Mouse (Mus musculus) midbrain, embryonic 10.5 days (tissue): ENCODE measurements around the gene Lrmda. TPM values are rescaled to one million over a fixed set of nuclear protein-coding genes. Genes with fewer than 3 reads are reported as not detected.

Experiments
- DNase-seq: peaks from one replicate; pipeline ENCODE4 v3.0.0-alpha.2; 2017; ENCODE audit warnings: low spot score
- H3K27ac ChIP-seq: fragments of 300-500 bp; sonication (generic); replicated peaks from 2 replicates; pipeline ENCODE4 v1.5.1; 2016; ENCODE audit warnings: mild to moderate bottlenecking
- H3K27me3 ChIP-seq: fragments of 300-500 bp; sonication (generic); 2 replicates; pipeline ENCODE4 v1.6.1; 2016; ENCODE audit warnings: low read depth, mild to moderate bottlenecking; ENCODE audit not compliant: poor library complexity, severe bottlenecking
- H3K36me3 ChIP-seq: fragments of 300-500 bp; sonication (generic); 2 replicates; pipeline ENCODE4 v1.6.1; 2016; ENCODE audit warnings: mild to moderate bottlenecking, moderate library complexity
- H3K4me1 ChIP-seq: fragments of 300-500 bp; sonication (generic); 2 replicates; pipeline ENCODE4 v1.6.1; 2016
- H3K4me3 ChIP-seq: fragments of 300-500 bp; sonication (generic); 2 replicates; pipeline ENCODE4 v1.5.1; 2016; ENCODE audit warnings: mild to moderate bottlenecking, moderate library complexity
- H3K9me3 ChIP-seq: fragments of 300-500 bp; sonication (generic); replicated peaks from 2 replicates; pipeline ENCODE4 v1.6.1; 2016; ENCODE audit warnings: mild to moderate bottlenecking
- WGBS: fragments of 180-500 bp; shearing (Covaris S2); methylation state at CpG from one replicate; pipeline ENCODE4 v1.1.7; 2016; 5-methylcytosine and 5-hydroxymethylcytosine counted together
- polyA plus RNA-seq: library from polyadenylated mRNA; unstranded; fragments of >200 nt; fragmentation: Nextera tagmentation; extraction: Ambion mirVana; gene quantifications from 2 replicates; pipeline ENCODE4 v1.2.1, GENCODE M21; 2016

Gene Lrmda
- polyA plus RNA-seq, 1 experiment from 2014 or later = 0.38 TPM

GRCm38 (mm10) chr14:22649985-22650984 lies 630.8 kb downstream of the Lrmda start:
- H3K4me3 ChIP-seq = no peak overlapping the region
- 78% methylated on average over 17 of the region's 17 CpGs for WGBS
- no peak for DNase-seq
- H3K9me3 ChIP-seq = no peaks in the 10 kb centered on the region
- peaks cover 6% of the 10 kb centered on the region; the same call in 1 of the 2 replicates for H3K27me3 ChIP-seq
- peaks cover 42% of the 10 kb centered on the region for H3K4me1 ChIP-seq
- no peaks in the 10 kb centered on the region for H3K36me3 ChIP-seq
- H3K27ac ChIP-seq = peak overlapping the region; percentile 18; the same call in 1 of the 2 replicates

GRCm38 (mm10) chr14:22651131-22651952 lies 631.8 kb downstream of the Lrmda start:
- no peaks in the 10 kb centered on the region for H3K36me3 ChIP-seq
- H3K9me3 ChIP-seq = no peaks in the 10 kb centered on the region
- WGBS = 78% methylated on average over 14 of the region's 14 CpGs
- H3K27me3 ChIP-seq = peaks cover 6% of the 10 kb centered on the region; the same call in 1 of the 2 replicates
- peaks cover 42% of the 10 kb centered on the region for H3K4me1 ChIP-seq
- H3K4me3 ChIP-seq = no peak overlapping the region
- no peak for DNase-seq
- H3K27ac ChIP-seq = 0 out of 2 replicates have a peak overlapping the region, but pooled peaks have one; percentile 13

DNA sequence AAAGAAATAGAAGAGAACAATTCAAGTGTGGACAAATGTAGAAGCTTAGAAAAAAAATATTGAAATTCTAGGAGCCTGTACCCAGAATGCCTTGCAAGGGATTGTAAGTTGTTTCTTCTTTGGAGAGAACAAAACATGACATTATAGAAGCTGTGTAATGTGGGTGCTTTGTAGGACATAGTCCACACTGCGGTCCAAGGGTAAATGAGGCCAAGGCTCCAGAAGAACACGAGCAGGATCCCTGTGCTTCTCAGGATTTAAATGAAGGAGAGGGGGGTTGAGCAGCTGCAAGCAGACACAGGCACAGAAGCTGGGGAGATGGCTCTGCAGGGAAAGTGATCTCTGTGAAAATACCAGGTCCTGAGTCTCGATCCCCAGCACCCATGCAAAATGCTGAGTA lies 643.0 kb downstream of the Lrmda start:
- 81% methylated on average over 3 of the region's 3 CpGs for WGBS
- H3K4me3 ChIP-seq = no peak overlapping the region
- DNase-seq = no peak
- H3K9me3 ChIP-seq = no peaks in the 10 kb centered on the region
- H3K27me3 ChIP-seq = peaks cover 11% of the 10 kb centered on the region; the same call in 1 of the 2 replicates
- H3K27ac ChIP-seq = no peak overlapping the region
- H3K4me1 ChIP-seq = no peaks in the 10 kb centered on the region
- no peaks in the 10 kb centered on the region for H3K36me3 ChIP-seq

- Histone ChIP-seq H3K4me3 (no peak overlapping the region), H3K27me3 (peaks cover 6% of the 10 kb centered on the region; the same call in 1 of the 2 replicates), H3K27ac (no peak overlapping the region), H3K4me1 (no peaks in the 10 kb centered on the region), H3K36me3 (no peaks in the 10 kb centered on the region), H3K9me3 (no peaks in the 10 kb centered on the region)
- 92% methylated on average over 3 of the region's 3 CpGs for WGBS
- DNase-seq = no peak
These were observed 646.9 kb downstream of the Lrmda start for GRCm38 (mm10) chr14:22666437-22666836.

GRCm38 (mm10) chr14:22668302-22668701 lies 648.8 kb downstream of the Lrmda start:
- DNase-seq = no peak
- Histone ChIP-seq H3K4me1 (no peaks in the 10 kb centered on the region), H3K27ac (no peak overlapping the region), H3K36me3 (no peaks in the 10 kb centered on the region), H3K4me3 (no peak overlapping the region), H3K9me3 (no peaks in the 10 kb centered on the region), H3K27me3 (0 out of 2 replicates have a peak, but pooled peaks cover 6% of the 10 kb centered on the region)
- 82% methylated on average over 8 of the region's 8 CpGs for WGBS

GRCm38 (mm10) chr14:22668711-22669110 lies 649.2 kb downstream of the Lrmda start:
- no peaks in the 10 kb centered on the region for H3K9me3 ChIP-seq
- no peak overlapping the region for H3K27ac ChIP-seq
- no peaks in the 10 kb centered on the region for H3K36me3 ChIP-seq
- no peak for DNase-seq
- no peaks in the 10 kb centered on the region for H3K4me1 ChIP-seq
- H3K27me3 ChIP-seq = 0 out of 2 replicates have a peak, but pooled peaks cover 6% of the 10 kb centered on the region
- H3K4me3 ChIP-seq = no peak overlapping the region
- WGBS = 86% methylated on average over 6 of the region's 6 CpGs

- Histone ChIP-seq H3K27ac (no peak overlapping the region), H3K36me3 (no peaks in the 10 kb centered on the region), H3K27me3 (peaks cover 11% of the 10 kb centered on the region), H3K4me3 (no peak overlapping the region), H3K9me3 (no peaks in the 10 kb centered on the region), H3K4me1 (no peaks in the 10 kb centered on the region)
- DNase-seq = no peak
- 58% methylated on average over 5 of the region's 5 CpGs for WGBS
These were observed 654.1 kb downstream of the Lrmda start for GRCm38 (mm10) chr14:22673581-22673980.

GRCm38 (mm10) chr14:22679008-22679704 lies 659.6 kb downstream of the Lrmda start:
- WGBS = 74% methylated on average over 5 of the region's 5 CpGs
- DNase-seq = peak; percentile 14
- peak overlapping the region; percentile 67 for H3K27ac ChIP-seq

DNA sequence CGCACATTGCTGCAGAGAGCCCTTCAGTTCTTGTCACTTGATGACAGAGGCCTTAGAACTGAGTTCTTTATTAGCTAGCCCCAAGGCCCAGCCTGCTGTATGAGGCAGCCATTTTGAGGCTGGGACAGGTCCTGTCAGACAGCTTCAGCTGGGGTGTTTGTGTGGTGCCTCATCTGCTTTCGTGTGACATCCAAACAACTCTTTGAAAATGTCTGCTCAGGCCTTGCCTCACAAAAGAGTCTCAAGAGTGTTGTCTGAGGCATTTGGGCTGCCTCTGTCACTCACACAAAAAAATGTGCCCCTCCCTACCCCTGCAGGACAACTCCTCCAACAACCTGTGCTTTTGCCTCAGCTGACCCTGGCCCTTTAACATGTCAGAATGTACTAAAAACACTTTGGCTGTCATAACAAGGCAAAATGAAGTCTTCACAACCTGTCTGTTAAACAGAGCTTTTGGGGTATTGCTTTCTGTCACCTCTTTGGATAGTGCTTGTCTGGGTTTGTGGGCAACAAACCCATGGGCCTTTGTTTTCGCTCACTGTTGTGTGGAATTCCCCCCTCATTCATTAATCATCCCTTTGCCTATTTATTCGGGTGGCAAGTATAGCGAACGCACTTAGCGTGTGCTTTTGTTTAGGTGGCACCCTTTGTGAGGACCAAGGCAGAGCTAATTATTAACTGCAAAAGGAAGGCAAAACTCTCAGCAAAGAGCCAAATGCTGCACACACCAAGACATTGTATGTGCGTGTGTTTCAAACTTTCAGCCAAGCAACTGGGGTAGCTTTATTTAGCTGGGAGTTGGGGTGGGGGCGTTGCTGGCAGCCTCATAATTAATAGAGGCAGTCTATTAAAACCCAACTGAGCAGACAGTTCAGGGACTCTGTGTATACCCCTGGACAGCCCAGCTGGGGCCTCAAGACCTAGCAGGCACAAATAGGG lies 660.5 kb downstream of the Lrmda start:
- peak; percentile 33 for DNase-seq
- peaks cover 19% of the 10 kb centered on the region for H3K4me1 ChIP-seq
- 48% methylated on average over 9 of the region's 9 CpGs for WGBS
- no peaks in the 10 kb centered on the region for H3K36me3 ChIP-seq
- H3K27me3 ChIP-seq = peaks cover 21% of the 10 kb centered on the region
- H3K4me3 ChIP-seq = no peak overlapping the region
- peak overlapping the region; percentile 67 for H3K27ac ChIP-seq
- no peaks in the 10 kb centered on the region for H3K9me3 ChIP-seq

More at GRCm38 (mm10) chr14:22679008-22679704, 659.6 kb downstream of the Lrmda start:
- H3K4me3 ChIP-seq = no peak overlapping the region
- H3K27me3 ChIP-seq = peaks cover 21% of the 10 kb centered on the region
- H3K9me3 ChIP-seq = no peaks in the 10 kb centered on the region
- no peaks in the 10 kb centered on the region for H3K36me3 ChIP-seq
- H3K4me1 ChIP-seq = peaks cover 19% of the 10 kb centered on the region

GRCm38 (mm10) chr14:22686886-22687285 lies 667.4 kb downstream of the Lrmda start:
- Histone ChIP-seq H3K4me3 (no peak overlapping the region), H3K27me3 (peaks cover 12% of the 10 kb centered on the region; the same call in 1 of the 2 replicates), H3K36me3 (no peaks in the 10 kb centered on the region), H3K9me3 (no peaks in the 10 kb centered on the region), H3K4me1 (no peaks in the 10 kb centered on the region), H3K27ac (no peak overlapping the region)
- no peak for DNase-seq
- WGBS = 78% methylated on average over 4 of the region's 4 CpGs

DNA sequence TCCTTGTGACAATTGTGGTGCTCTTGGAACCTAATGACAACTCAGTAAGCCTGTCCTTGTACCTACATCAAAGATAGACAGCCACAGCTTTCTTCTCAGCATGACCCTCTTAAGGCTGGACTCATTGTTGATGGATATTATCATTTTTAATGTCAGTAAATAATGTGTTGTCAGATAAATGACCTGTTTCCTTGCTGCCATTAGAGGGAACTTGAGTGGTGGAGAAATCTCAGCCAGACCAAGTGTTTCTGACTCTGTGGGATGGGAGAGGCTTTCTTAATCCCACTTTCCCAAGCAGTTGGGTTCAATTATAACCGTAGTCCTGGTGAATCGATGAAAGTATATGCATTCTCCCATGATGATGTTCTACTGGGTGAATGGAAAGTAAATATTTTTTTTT lies 668.9 kb downstream of the Lrmda start:
- Histone ChIP-seq H3K36me3 (no peaks in the 10 kb centered on the region), H3K4me3 (no peak overlapping the region)
- 88% methylated on average over 2 of the region's 2 CpGs for WGBS

More for the DNA sequence above, 668.9 kb downstream of the Lrmda start:
- no peaks in the 10 kb centered on the region for H3K4me1 ChIP-seq
- no peaks in the 10 kb centered on the region for H3K9me3 ChIP-seq
- H3K27ac ChIP-seq = no peak overlapping the region
- H3K27me3 ChIP-seq = peaks cover 8% of the 10 kb centered on the region; the same call in 1 of the 2 replicates
- DNase-seq = no peak
